Mouse (Mus musculus): Measurements from ENCODE around the gene Bcat1.
"Not testable (repeated sequence)": the region's sequence is repeated elsewhere in the genome, so short reads cannot be mapped to it uniquely, and the experiment has no call there.

- TF ChIP-seq CTCF (IDR thresholded peaks at IDR 0.05; ENCODE audit: control insufficient read depth, insufficient read depth, low read length); POLR2A (IDR thresholded peaks at IDR 0.05; ENCODE audit: borderline replicate concordance, control insufficient read depth, low read depth, low read length): not testable (repeated sequence)
Observed at GRCm38 (mm10) chr6:145093038-145093622, 17.1 kb upstream of the Bcat1 start.
